Mouse (Mus musculus): ENCODE measurements at regions not wholly inside any gene's neighbourhood (a gene's known extent, or its start where the extent isn't known, plus 50 kb on each side); places are given as distances from the start of the nearest gene placed in this dataset.

DNA sequence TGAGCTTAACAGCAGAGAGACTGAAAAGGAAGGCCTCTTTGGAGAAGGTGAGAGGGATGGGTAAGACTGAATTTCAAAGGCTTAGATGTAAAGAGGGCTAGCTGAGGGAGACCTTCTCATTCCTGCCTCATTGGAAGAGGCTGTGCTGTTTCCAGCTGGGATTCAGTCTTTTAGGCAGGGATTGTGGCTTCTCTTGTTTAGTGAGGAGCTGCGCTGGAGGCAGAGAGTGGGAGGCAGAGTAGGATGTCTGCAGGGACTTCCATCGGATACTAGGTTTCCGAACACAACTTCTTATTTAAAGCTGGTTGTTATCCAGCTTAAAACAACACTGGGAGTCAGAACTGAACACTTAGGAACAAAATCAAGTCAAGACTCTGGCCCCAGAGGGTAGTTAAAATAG lies 194.8 kb upstream of the Ppargc1a start:
- no peak for TF ChIP-seq CTCF (IDR thresholded peaks at IDR 0.05; ENCODE audit: low read depth, low read length)
- TF ChIP-seq POLR2A (IDR thresholded peaks at IDR 0.05; ENCODE audit: extremely low read depth, insufficient read depth, low read length), result no peak
